Comparison of ENCODE assay signal across 8 mouse cellular contexts in genomic region chr7:27163450-27163805, GRCm38 (mm10). TPM values are rescaled to one million over a fixed set of nuclear protein-coding genes. Genes with fewer than 3 reads are reported as not detected.
A peak's percentile ranks its signal among the peaks of the same experiment; 100 is the strongest.
DNase-seq lines count a peak whose midpoint lies in the region; ATAC-seq and TF ChIP-seq lines count a peak whose summit lies in the region.
"Had no signal": no experiment of that assay in that cellular context is flagged by ENCODE, and none has a peak within 500 bp of the region (broad histone marks: within the 10 kb centered on the region; RNA-seq: fewer than 3 reads in every experiment).

No protein-coding gene starts in this region.

- no peak for DNase-seq in left cerebral cortex, adult 2 months (ENCODE audit: extremely low spot score in 1 of 2, low spot score in 2 of 2)
- no peak for DNase-seq in left cerebral cortex, adult 8-10 months (ENCODE audit: low spot score in 2 of 2)
- no peak for DNase-seq in intestine, embryonic 14.5 days (ENCODE audit: low spot score)
- no peak for DNase-seq in frontal cortex, postnatal 25 days (ENCODE audit: low spot score in 2 of 2)
- DNase-seq in urinary bladder, adult 18-20 months (ENCODE audit: low spot score in 2 of 2) = no peak
- DNase-seq: thymus, postnatal 4 days had no signal

- no peaks in the 10 kb centered on the region for H3K27me3 ChIP-seq in forebrain, embryonic 12.5 days
- H3K27me3 ChIP-seq in intestine, embryonic 14.5 days (replicated peaks; ENCODE audit: control insufficient read depth, insufficient read depth, low read length) = no peaks in the 10 kb centered on the region
- no peaks in the 10 kb centered on the region for H3K27me3 ChIP-seq in neural tube, embryonic 15.5 days (replicated peaks)

- whole genome bisulfite sequencing in forebrain, embryonic 12.5 days = 85% methylated on average over 5 of the region's 5 CpGs
- WGBS in intestine, embryonic 14.5 days = 80% methylated on average over 5 of the region's 5 CpGs
- 76% methylated on average over 5 of the region's 5 CpGs for WGBS in neural tube, embryonic 15.5 days

- peak overlapping the region; percentile 76 for H3K9ac ChIP-seq in forebrain, embryonic 12.5 days
- H3K9ac ChIP-seq in intestine, embryonic 14.5 days (ENCODE audit: low read length) = 0 out of 2 replicates have a peak overlapping the region, but pooled peaks have one; percentile 13
- H3K9ac ChIP-seq in neural tube, embryonic 15.5 days (replicated peaks) = peak overlapping the region; percentile 47

- H3K4me1 ChIP-seq in forebrain, embryonic 12.5 days = peaks cover 69% of the 10 kb centered on the region
- peaks cover 41% of the 10 kb centered on the region for H3K4me1 ChIP-seq in intestine, embryonic 14.5 days (replicated peaks; ENCODE audit: control insufficient read depth, insufficient read depth, low read length)
- peaks cover 72% of the 10 kb centered on the region for H3K4me1 ChIP-seq in neural tube, embryonic 15.5 days

- ATAC-seq in forebrain, embryonic 12.5 days (ENCODE audit: low FRiP score) = no peak
- no peak for ATAC-seq in intestine, embryonic 14.5 days (replicated peaks; ENCODE audit: low FRiP score, low TSS enrichment, low read depth)
- no peak for ATAC-seq in neural tube, embryonic 15.5 days (ENCODE audit: low FRiP score)

- H3K36me3 ChIP-seq in forebrain, embryonic 12.5 days (replicated peaks) = peaks cover 51% of the 10 kb centered on the region
- H3K36me3 ChIP-seq in intestine, embryonic 14.5 days (ENCODE audit: control insufficient read depth, insufficient read depth, low read length) = peaks cover 44% of the 10 kb centered on the region
- H3K36me3 ChIP-seq in neural tube, embryonic 15.5 days = peaks cover 17% of the 10 kb centered on the region

- H3K4me2 ChIP-seq in forebrain, embryonic 12.5 days = peak overlapping the region; percentile 86
- peak overlapping the region; percentile 89 for H3K4me2 ChIP-seq in intestine, embryonic 14.5 days (ENCODE audit: low read length)
- peak overlapping the region; percentile 88 for H3K4me2 ChIP-seq in neural tube, embryonic 15.5 days

- no peaks in the 10 kb centered on the region for H3K9me3 ChIP-seq in forebrain, embryonic 12.5 days
- H3K9me3 ChIP-seq in intestine, embryonic 14.5 days (ENCODE audit: control insufficient read depth, low read length) = no peaks in the 10 kb centered on the region
- H3K9me3 ChIP-seq in neural tube, embryonic 15.5 days (replicated peaks) = no peaks in the 10 kb centered on the region

- no peak for TF ChIP-seq CTCF in left cerebral cortex, adult 2 months (IDR thresholded peaks at IDR 0.05)

- peak overlapping the region; percentile 71 for H3K4me3 ChIP-seq in left cerebral cortex, adult 2 months
- peak overlapping the region; percentile 19; the same call in 1 of the 2 replicates for H3K4me3 ChIP-seq in forebrain, embryonic 12.5 days (replicated peaks)
- no peak overlapping the region for H3K4me3 ChIP-seq in intestine, embryonic 14.5 days (ENCODE audit: low read depth, low read length)
- peak overlapping the region; percentile 75 for H3K4me3 ChIP-seq in neural tube, embryonic 15.5 days (replicated peaks)

- peak overlapping the region; percentile 98; the same call in 1 of the 2 replicates for H3K27ac ChIP-seq in left cerebral cortex, adult 2 months
- H3K27ac ChIP-seq in forebrain, embryonic 12.5 days = no peak overlapping the region
- H3K27ac ChIP-seq in intestine, embryonic 14.5 days (ENCODE audit: low read depth) = no peak overlapping the region
- H3K27ac ChIP-seq in neural tube, embryonic 15.5 days (replicated peaks) = no peak overlapping the region

- intact Hi-C loops in left cerebral cortex, adult 2 months (cut with DNase I) = no loop called here

RNA-seq across cellular contexts. Expression of gene Egln2, which starts 3.2 kb away (rescaled TPM):
- total RNA-seq in left cerebral cortex, adult 2 months (2021) = 100 to 1,000 TPM in 1 of 2 experiments, 10 to 100 TPM in 1; 92.8 to 109 TPM
- 10 to 100 TPM; 87.9 to 97.7 (median 93.6) TPM for total RNA-seq in left cerebral cortex, adult 8-10 months (2022)
- 89.9 and 92.2 TPM in 2 replicates for polyA plus RNA-seq in forebrain, embryonic 12.5 days (2016; fragmentation: Nextera tagmentation; extraction: Ambion mirVana)
- 39.3 and 43.1 TPM in 2 replicates for polyA plus RNA-seq in intestine, embryonic 14.5 days (2014; fragmentation: Nextera tagmentation; extraction: Ambion mirVana)
- polyA plus RNA-seq in neural tube, embryonic 15.5 days (2015; fragmentation: Nextera tagmentation; extraction: Ambion mirVana) = 92.3 and 94.7 TPM in 2 replicates

RNA-seq across cellular contexts. Expression of gene Cyp2t4, which starts 9.9 kb away (rescaled TPM):
- total RNA-seq in left cerebral cortex, adult 2 months (2021) = not detected
- not detected for total RNA-seq in left cerebral cortex, adult 8-10 months (2022)
- 0.15 and 0.34 TPM in 2 replicates for polyA plus RNA-seq in forebrain, embryonic 12.5 days (2016; fragmentation: Nextera tagmentation; extraction: Ambion mirVana)
- 0.12 TPM in 2 replicates for polyA plus RNA-seq in intestine, embryonic 14.5 days (2014; fragmentation: Nextera tagmentation; extraction: Ambion mirVana)
- polyA plus RNA-seq in neural tube, embryonic 15.5 days (2015; fragmentation: Nextera tagmentation; extraction: Ambion mirVana) = 0.10 and 0.36 TPM in 2 replicates

RNA-seq across cellular contexts. Expression of gene Rab4b, which starts 15.3 kb away (rescaled TPM):
- total RNA-seq in left cerebral cortex, adult 2 months (2021) = 10 to 100 TPM; 89.7 to 93.2 TPM
- 100 to 1,000 TPM in 3 of 4 experiments, 10 to 100 TPM in 1; 94.2 to 108 (median 101) TPM for total RNA-seq in left cerebral cortex, adult 8-10 months (2022)
- polyA plus RNA-seq in forebrain, embryonic 12.5 days (2016; fragmentation: Nextera tagmentation; extraction: Ambion mirVana) = 69.4 and 70.4 TPM in 2 replicates
- 59.8 and 60.8 TPM in 2 replicates for polyA plus RNA-seq in intestine, embryonic 14.5 days (2014; fragmentation: Nextera tagmentation; extraction: Ambion mirVana)
- 105 and 109 TPM in 2 replicates for polyA plus RNA-seq in neural tube, embryonic 15.5 days (2015; fragmentation: Nextera tagmentation; extraction: Ambion mirVana)

RNA-seq across cellular contexts. Expression of gene Gm21983, which starts 17.5 kb away (rescaled TPM):
- not detected for total RNA-seq in left cerebral cortex, adult 2 months (2021)
- total RNA-seq in left cerebral cortex, adult 8-10 months (2022) = not detected
- polyA plus RNA-seq in forebrain, embryonic 12.5 days (2016; fragmentation: Nextera tagmentation; extraction: Ambion mirVana) = 0.59 TPM in 1 of 2 replicates, not detected in the other
- polyA plus RNA-seq in intestine, embryonic 14.5 days (2014; fragmentation: Nextera tagmentation; extraction: Ambion mirVana) = 0.52 TPM in 1 of 2 replicates, not detected in the other
- polyA plus RNA-seq in neural tube, embryonic 15.5 days (2015; fragmentation: Nextera tagmentation; extraction: Ambion mirVana) = 0.90 TPM in 1 of 2 replicates, not detected in the other

RNA-seq across cellular contexts. Expression of gene Mia, which starts 17.5 kb away (rescaled TPM):
- total RNA-seq in left cerebral cortex, adult 2 months (2021) = 1 to 10 TPM in 1 of 2 experiments, under 1 TPM in 1; 0.68 to 1.6 TPM
- total RNA-seq in left cerebral cortex, adult 8-10 months (2022) = 1 to 10 TPM in 2 of 4 experiments, under 1 TPM in 2; 0.48 to 2.0 (median 1.4) TPM
- polyA plus RNA-seq in forebrain, embryonic 12.5 days (2016; fragmentation: Nextera tagmentation; extraction: Ambion mirVana) = 9.0 and 11.7 TPM in 2 replicates
- 0.34 and 11.1 TPM in 2 replicates for polyA plus RNA-seq in intestine, embryonic 14.5 days (2014; fragmentation: Nextera tagmentation; extraction: Ambion mirVana)
- 22.9 and 28.6 TPM in 2 replicates for polyA plus RNA-seq in neural tube, embryonic 15.5 days (2015; fragmentation: Nextera tagmentation; extraction: Ambion mirVana)

Comparison
In these comparisons a context has a peak if more than half of its experiments do, and no peak if none do; other contexts are left out.
1. H3K9ac ChIP-seq: peak in every context shown above with its lines; median percentile 76 in forebrain, embryonic 12.5 days; 47 in neural tube, embryonic 15.5 days; 13 in intestine, embryonic 14.5 days.